Mouse (Mus musculus): ENCODE measurements around the gene Prox2.

- TF ChIP-seq CTCF (IDR thresholded peaks at IDR 0.05): no peak
- 0 out of 2 replicates have a peak, but pooled peaks have one; percentile 51 for TF ChIP-seq EP300 (IDR thresholded peaks at IDR 0.05; ENCODE audit: insufficient read depth, low read depth, low read length)
- TF ChIP-seq POLR2A (IDR thresholded peaks at IDR 0.05; ENCODE audit: insufficient read depth, low read depth, low read length): no peak
Observed at GRCm38 (mm10) chr12:85145630-85146029, 35.1 kb upstream of the Prox2 start.
